Mouse (Mus musculus) thymus, adult 2 months (tissue): ENCODE results near the gene Tnnt2.

ENCODE experiments used
- CTCF ChIP-seq: fragments of 200-500 bp; IDR thresholded peaks from 2 replicates; pipeline ENCODE4 v1.5.1; 2012; ENCODE audit warnings: mild to moderate bottlenecking, control low read depth, low read length, moderate library complexity, borderline replicate concordance; ENCODE audit not compliant: control insufficient read depth, poor library complexity, insufficient read depth; ENCODE audit errors: extremely low read depth
- POLR2A ChIP-seq: fragments of 200-500 bp; IDR thresholded peaks from 2 replicates; pipeline ENCODE4 v1.6.1; 2012; ENCODE audit warnings: mild to moderate bottlenecking, low read length, control low read depth, moderate library complexity; ENCODE audit not compliant: control insufficient read depth, poor library complexity, insufficient read depth; ENCODE audit errors: extremely low read depth

DNA sequence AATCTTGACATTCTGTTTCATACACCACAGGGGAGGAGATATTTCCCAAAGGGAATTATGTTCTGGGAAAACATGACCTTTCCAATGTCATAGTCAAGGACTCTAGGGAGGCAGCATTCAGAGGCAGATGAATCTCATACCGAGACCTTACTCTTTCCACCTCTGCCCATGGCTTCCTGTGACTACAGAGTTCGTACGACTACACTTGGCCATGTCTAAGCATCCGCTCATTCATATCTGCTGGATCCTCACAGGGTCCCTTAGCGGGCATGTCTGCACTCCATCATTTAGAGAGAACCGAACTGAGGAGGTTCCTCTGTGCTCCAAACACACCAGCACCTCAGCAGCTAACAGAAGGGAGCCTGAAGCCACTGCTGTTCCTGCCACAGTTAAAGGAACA lies 2.9 kb downstream of the Tnnt2 start:
- no peak for TF ChIP-seq CTCF
- no peak for TF ChIP-seq POLR2A
